Mouse (Mus musculus) naive thymus-derived CD4-positive, alpha-beta T cell, adult 2 months (primary cell): ENCODE data around the gene Trpv5.

ENCODE experiments used
- DNase-seq: peaks from one replicate; pipeline ENCODE4 v3.0.0-alpha.2; 2011; ENCODE audit warnings: low read depth

Gene Trpv5

DNA sequence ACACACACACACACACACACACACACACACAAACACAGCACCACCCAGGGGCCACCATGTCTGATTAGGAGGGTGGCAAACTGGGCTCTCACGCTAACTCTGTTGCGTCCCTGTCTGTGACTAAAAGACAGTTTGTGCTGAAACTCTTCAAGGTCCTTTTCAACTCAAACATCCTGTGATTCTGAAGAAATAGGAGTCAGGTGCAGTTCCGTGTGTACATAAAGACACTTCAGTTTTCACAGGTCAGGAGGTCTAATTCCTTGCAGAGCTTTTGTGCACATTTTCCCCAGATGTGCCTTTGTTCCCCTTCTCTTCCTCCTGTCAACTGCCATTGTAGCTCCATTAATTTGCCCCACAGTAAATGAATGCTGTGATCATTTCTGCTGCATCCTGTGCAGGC lies 40.1 kb downstream of the Trpv5 start:
- DNase-seq, result no peak

- DNase-seq, result no peak
Observed at GRCm38 (mm10) chr6:41637927-41638506, 42.6 kb downstream of the Trpv5 start.

- DNase-seq, result no peak
Observed at GRCm38 (mm10) chr6:41637393-41637792, 43.2 kb downstream of the Trpv5 start.

DNA sequence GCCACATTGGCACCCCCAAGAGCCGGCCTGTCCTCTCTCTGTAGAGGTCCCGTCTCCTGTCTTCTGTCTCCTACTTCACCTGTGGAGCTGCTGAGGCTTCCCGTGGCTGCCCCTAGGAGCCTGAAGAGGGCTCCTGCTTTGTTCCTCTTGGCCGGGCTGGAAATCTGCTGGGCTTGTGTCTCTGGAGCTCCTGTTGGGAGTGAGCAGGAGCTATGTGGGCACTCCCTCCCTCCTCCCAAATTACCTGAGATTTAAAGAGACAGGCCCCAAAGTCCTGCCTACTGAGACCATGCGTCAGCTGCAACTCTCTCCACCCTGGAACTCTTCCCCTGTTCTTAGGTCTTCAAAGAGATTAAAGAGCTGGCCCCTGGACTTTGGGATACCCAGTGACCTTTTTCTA lies 44.4 kb downstream of the Trpv5 start, which contains the start of gene Trpv6:
Trpv6 (minus strand) TSS at position 228 of the 400 bp plus-strand sequence.
- DNase-seq, result no peak

GRCm38 (mm10) chr6:41635211-41635610 lies 45.4 kb downstream of the Trpv5 start:
- no peak for DNase-seq

DNA sequence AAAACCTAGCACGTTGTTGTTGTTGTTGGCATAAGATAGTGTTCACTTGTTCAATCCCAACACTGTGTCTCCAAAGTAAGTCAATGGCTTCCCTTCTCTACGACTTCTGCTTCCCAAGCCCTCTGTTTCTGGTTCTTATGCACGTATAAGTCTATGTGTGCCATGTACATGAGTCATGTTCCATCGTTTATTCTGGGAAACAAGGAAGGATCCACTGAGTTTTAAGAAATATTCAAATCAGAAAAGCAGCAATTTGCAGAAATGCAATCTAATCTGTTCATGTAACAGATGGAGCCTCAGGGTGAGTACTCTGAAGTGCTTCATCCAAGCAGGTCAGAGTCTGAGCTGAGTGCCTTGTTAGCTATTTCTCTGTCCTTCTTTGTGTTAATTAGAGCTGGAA lies 49.0 kb downstream of the Trpv5 start:
- no peak for DNase-seq

GRCm38 (mm10) chr6:41630791-41631190 lies 49.8 kb downstream of the Trpv5 start:
- no peak for DNase-seq

GRCm38 (mm10) chr6:41628180-41628579 lies 52.4 kb downstream of the Trpv5 start:
- no peak for DNase-seq

DNA sequence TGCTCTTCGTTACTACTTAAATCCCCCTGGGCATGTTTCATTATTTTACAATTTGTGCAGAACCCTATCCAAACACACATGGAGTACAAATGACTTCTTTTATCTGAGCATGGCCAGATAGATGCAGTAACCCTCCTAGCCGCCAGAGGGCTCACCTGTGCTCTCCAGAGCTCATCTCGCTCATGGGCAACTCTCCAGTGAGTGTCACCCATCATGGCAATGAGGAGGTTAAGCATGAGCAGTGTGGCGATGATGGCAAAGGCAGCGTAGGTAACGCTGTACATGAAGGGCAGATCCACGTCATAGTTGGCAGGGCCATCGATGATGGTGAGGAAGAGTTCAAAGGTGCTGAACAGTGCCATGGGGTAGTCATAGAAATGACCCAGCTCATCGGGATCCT lies 57.9 kb downstream of the Trpv5 start:
- peak; percentile 61 for DNase-seq

GRCm38 (mm10) chr6:41621241-41621990 lies 59.2 kb downstream of the Trpv5 start:
- no peak for DNase-seq

DNA sequence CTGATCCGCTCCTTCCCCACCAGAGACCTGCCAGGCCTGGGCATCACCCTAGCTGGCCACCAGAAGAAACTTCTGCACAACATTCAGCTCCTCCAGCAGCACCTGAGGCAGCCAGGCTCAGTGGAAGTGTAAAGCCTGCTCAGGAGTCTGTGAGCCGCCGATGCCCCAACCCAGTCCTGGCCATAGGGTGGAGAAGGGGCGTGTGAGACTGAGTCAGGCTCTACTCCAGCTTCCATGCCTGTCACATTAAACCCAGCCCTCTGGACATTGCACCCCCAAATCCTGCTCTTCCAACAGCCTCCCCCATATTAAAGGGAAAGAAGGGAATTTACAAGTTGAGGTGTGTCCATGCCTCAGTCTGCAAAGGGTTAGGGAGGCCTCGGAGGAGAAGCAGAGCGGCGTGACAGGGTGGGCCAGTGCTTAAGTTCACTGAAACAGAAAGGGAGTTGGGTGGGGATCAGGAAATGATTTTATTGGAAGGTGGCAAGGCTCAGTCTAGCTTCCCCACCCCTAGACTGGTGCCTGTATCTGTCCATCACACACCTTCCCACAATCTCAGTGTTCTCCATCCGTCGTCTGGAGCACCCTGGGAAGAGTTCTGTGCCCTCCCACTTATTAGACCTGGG lies 60.3 kb downstream of the Trpv5 start:
- DNase-seq, result no peak

DNA sequence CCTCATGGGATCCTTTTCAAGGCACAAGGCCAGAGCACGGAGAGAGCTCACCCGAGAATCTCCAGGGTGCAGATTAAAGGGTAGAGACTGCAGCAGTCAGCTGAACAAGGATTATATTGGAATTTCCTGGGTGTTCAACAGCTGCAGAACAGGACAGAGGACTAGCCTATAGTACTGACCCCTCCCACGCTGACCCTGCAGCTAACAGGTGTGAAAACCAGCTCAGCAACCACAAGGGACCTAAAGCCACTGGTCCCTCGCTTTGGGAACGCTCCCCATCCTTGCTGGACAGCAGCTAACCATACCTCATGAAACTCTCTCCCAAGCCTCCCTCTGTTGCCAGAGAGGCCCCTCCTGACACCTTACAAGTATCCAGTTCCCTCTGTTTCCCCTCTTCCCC lies 72.9 kb downstream of the Trpv5 start:
- no peak for DNase-seq

GRCm38 (mm10) chr6:41606214-41606613 lies 74.4 kb downstream of the Trpv5 start:
- peak; percentile 18 for DNase-seq

GRCm38 (mm10) chr6:41605794-41606104 lies 74.8 kb downstream of the Trpv5 start:
- DNase-seq, result peak; percentile 18

GRCm38 (mm10) chr6:41605061-41605793 lies 75.3 kb downstream of the Trpv5 start, which contains the start of gene Ephb6:
TSS of gene Ephb6 (plus strand) at chr6:41605482.
- peak; percentile 80 for DNase-seq

DNA sequence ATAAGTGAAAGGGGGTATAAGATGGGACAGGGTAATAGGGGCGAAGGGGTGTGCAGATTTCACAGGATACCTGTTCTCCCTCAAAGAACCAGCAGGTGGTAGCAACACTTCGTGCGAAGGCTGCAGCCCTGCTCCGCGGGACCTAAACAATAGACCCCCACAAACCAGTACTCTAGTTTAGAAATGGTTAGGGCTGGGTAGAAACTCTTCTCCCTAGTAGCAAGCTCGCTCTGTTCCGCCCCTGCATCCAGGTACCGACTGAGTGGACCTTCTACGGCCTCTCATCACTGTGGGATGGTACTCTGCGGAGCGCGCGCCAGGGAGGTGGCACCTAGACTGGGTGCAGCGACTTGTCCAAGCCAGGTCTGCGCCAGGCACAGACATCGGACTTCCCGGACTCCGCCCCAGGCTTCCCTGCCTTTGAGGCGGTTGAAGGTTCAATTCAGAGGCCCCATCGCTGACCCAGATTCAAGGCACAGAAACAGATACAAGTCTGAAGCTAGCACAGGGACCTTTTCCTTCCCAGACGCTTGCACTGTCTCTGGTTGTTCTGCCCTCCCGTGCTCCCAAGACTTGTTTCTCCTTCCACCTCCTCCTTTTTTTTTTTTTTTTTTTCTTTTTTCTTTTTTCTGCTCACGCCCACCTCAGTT lies 76.0 kb downstream of the Trpv5 start:
- DNase-seq, result peak; percentile 79
